Mouse (Mus musculus) CH12.LX (cell line): ENCODE results near the gene Pde11a. TPM values are rescaled to one million over a fixed set of nuclear protein-coding genes. Genes with fewer than 3 reads are reported as not detected.

Experiments
- DNase-seq: peaks from one replicate; pipeline ENCODE4 v3.0.0-alpha.2; 2013; ENCODE audit errors: extremely low read depth
- H3K27ac ChIP-seq: 2 replicates; pipeline ENCODE4 v1.5.1; 2012; ENCODE audit warnings: low read depth, mild to moderate bottlenecking, control low read depth, moderate library complexity; ENCODE audit not compliant: insufficient read depth
- H3K27me3 ChIP-seq: replicated peaks from 2 replicates; pipeline ENCODE3; 2012; ENCODE audit warnings: inconsistent platforms
- H3K36me3 ChIP-seq, 2 experiments: replicated peaks in 1 of 2; 2 replicates each; pipeline versions ENCODE3 to v1.6.1; 2012; ENCODE audit warnings: inconsistent platforms in 1 of 2, low read length in 1 of 2, mild to moderate bottlenecking in 1 of 2, mixed read lengths in 1 of 2, moderate library complexity in 1 of 2; ENCODE audit not compliant: control insufficient read depth in 1 of 2, insufficient read depth in 1 of 2
- H3K4me1 ChIP-seq, 2 experiments: 2 replicates each; pipeline ENCODE4 v1.6.1; 2012; ENCODE audit warnings: inconsistent platforms in 1 of 2, moderate library complexity in 1 of 2; ENCODE audit not compliant: insufficient read depth in 2 of 2, control insufficient read depth in 1 of 2
- H3K4me2 ChIP-seq: 2 replicates; pipeline ENCODE4 v1.6.1; 2012; ENCODE audit warnings: low read depth, mild to moderate bottlenecking, control low read depth; ENCODE audit not compliant: poor library complexity, insufficient read depth, severe bottlenecking
- H3K4me3 ChIP-seq, 3 experiments: fragments of 150-350 bp in 1 of 3; sonication (generic) in 1 of 3; replicated peaks in 1 of 3; 2 replicates each; pipeline versions ENCODE3 to v1.5.1; 2011 to 2012; ENCODE audit warnings: low read depth in 2 of 3, low read length in 2 of 3, mild to moderate bottlenecking in 2 of 3, moderate library complexity in 2 of 3, control low read depth in 1 of 3, improper control_type of control experiment in 1 of 3, inconsistent platforms in 1 of 3, mixed read lengths in 1 of 3; ENCODE audit not compliant: poor library complexity in 1 of 3
- H3K79me2 ChIP-seq: replicated peaks from 2 replicates; pipeline ENCODE4 v1.6.1; 2012; ENCODE audit warnings: mild to moderate bottlenecking, moderate library complexity; ENCODE audit not compliant: control insufficient read depth, poor library complexity, insufficient read depth, severe bottlenecking; ENCODE audit errors: extremely low read depth
- H3K9ac ChIP-seq: 2 replicates; pipeline ENCODE4 v1.6.1; 2012; ENCODE audit warnings: low read depth, mild to moderate bottlenecking, control low read depth, moderate library complexity; ENCODE audit not compliant: insufficient read depth
- H3K9me3 ChIP-seq: replicated peaks from 2 replicates; pipeline ENCODE3; 2012; ENCODE audit warnings: low read length, inconsistent platforms, mixed read lengths
- CHD1 ChIP-seq: IDR thresholded peaks from 2 replicates; pipeline ENCODE4 v1.6.1; 2012; ENCODE audit warnings: low read depth, low read length, improper control_type of control experiment, inconsistent platforms
- CTCF ChIP-seq, 2 experiments: IDR thresholded peaks in 1 of 2; conservative IDR thresholded peaks in 1 of 2; 2 replicates each; pipeline ENCODE4 v1.5.1; 2011 to 2012; ENCODE audit warnings: low read depth in 2 of 2, low read length in 2 of 2, improper control_type of control experiment in 1 of 2, inconsistent platforms in 1 of 2, mild to moderate bottlenecking in 1 of 2, moderate library complexity in 1 of 2
- ELF1 ChIP-seq: IDR thresholded peaks from 2 replicates; pipeline ENCODE4 v1.6.1; 2014; ENCODE audit warnings: low read depth, mild to moderate bottlenecking, inconsistent platforms, low read length, improper control_type of control experiment
- GABPA ChIP-seq: IDR thresholded peaks from 2 replicates; pipeline ENCODE4 v1.6.1; 2012; ENCODE audit warnings: low read depth, low read length, improper control_type of control experiment, inconsistent platforms; ENCODE audit not compliant: insufficient replicate concordance
- IRF4 ChIP-seq: IDR thresholded peaks from 2 replicates; pipeline ENCODE4 v1.6.1; 2014; ENCODE audit warnings: low read depth, mild to moderate bottlenecking, inconsistent platforms, low read length, improper control_type of control experiment
- JUN ChIP-seq: IDR thresholded peaks from 2 replicates; pipeline ENCODE4 v1.6.1; 2011; ENCODE audit warnings: low read depth, mild to moderate bottlenecking, low read length, improper control_type of control experiment, moderate library complexity; ENCODE audit not compliant: insufficient read depth
- MXI1 ChIP-seq: IDR thresholded peaks from 2 replicates; pipeline ENCODE4 v1.6.1; 2011; ENCODE audit warnings: mild to moderate bottlenecking, low read depth, low read length, improper control_type of control experiment
- NELFE ChIP-seq: IDR thresholded peaks from 2 replicates; pipeline ENCODE4 v1.6.1; 2011; ENCODE audit warnings: low read depth, low read length, improper control_type of control experiment
- RAD21 ChIP-seq: IDR thresholded peaks from 2 replicates; pipeline ENCODE4 v1.6.1; 2011; ENCODE audit warnings: low read depth, mild to moderate bottlenecking, low read length, improper control_type of control experiment, moderate library complexity
- SIN3A ChIP-seq: IDR thresholded peaks from 2 replicates; pipeline ENCODE4 v1.6.1; 2012; ENCODE audit warnings: low read length, improper control_type of control experiment, inconsistent platforms
- SMC3 ChIP-seq: IDR thresholded peaks from 2 replicates; pipeline ENCODE4 v1.6.1; 2011; ENCODE audit warnings: low read depth, low read length, improper control_type of control experiment
- TCF12 ChIP-seq: IDR thresholded peaks from 2 replicates; pipeline ENCODE4 v1.6.1; 2014; ENCODE audit warnings: low read depth, mild to moderate bottlenecking, inconsistent platforms, low read length, improper control_type of control experiment
- USF2 ChIP-seq: conservative IDR thresholded peaks from 2 replicates; pipeline ENCODE4 v1.6.1; 2011; ENCODE audit warnings: low read depth, low read length, improper control_type of control experiment
- ZC3H11A ChIP-seq: IDR thresholded peaks from 2 replicates; pipeline ENCODE4 v1.6.1; 2012; ENCODE audit warnings: low read depth, mild to moderate bottlenecking, inconsistent platforms, low read length, improper control_type of control experiment
- dilution Hi-C: fragments of 300-500 bp; cut with MboI; formaldehyde crosslinking; loops from 2 replicates; pipeline ENCODE4 v1.14.3; 2020; ENCODE audit warnings: low sequenced_read_pairs; ENCODE audit not compliant: extremely low pct_unique_long_range_greater_than_20kb, extremely low pct_ligation_motif_present
- in situ Hi-C: fragments of 300-500 bp; cut with MboI; formaldehyde crosslinking; loops from 3 replicates; pipeline ENCODE4 v1.14.3; 2019; ENCODE audit warnings: low sequenced_read_pairs, low pct_ligation_motif_present, low pct_unique_long_range_greater_than_20kb, mixed read lengths
- polyA plus RNA-seq: library from polyadenylated mRNA; unstranded; fragments of >175 nt; gene quantifications from 2 replicates; pipeline ENCODE4 v1.2.1, GENCODE M21; 2012; ENCODE audit warnings: low read depth; ENCODE audit not compliant: insufficient read length
- total RNA-seq, 2 experiments: library from RNA; depleted of rRNA; stranded (reverse); fragments of 300-350 nt in 1 of 2; fragments of >200 nt in 1 of 2; gene quantifications; 2 replicates each; pipeline ENCODE4 v1.2.3; 2012 to 2014

Pde11a gene
- total and polyA plus RNA-seq, 3 experiments: 0.14 to 0.38 (median 0.21) TPM

DNA sequence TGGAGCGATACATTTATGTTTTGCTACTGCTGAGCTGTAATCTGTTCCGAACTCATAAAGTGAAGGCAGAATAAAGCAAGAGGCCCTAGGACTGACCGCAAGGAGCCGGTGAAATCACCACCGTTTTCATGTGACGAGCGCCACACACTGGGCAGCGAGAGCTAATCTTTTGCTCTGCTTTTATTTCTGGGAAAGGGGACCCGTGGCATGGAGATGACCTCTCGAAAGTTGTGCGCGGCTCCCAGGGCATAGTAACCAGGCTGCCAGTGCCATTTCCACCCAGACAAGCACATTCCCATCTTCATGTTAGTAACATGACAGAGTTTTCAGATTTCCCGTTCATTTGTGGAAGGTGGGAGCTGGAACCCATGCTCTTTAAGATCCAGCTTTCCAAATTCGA lies 374.1 kb downstream of the Pde11a start:
- DNase-seq: peak; percentile 58
- H3K36me3 ChIP-seq: no peaks in the 10 kb centered on the region
- no peaks in the 10 kb centered on the region for H3K27me3 ChIP-seq
- no peaks in the 10 kb centered on the region for H3K79me2 ChIP-seq
- no peak overlapping the region for H3K27ac ChIP-seq
- H3K9ac ChIP-seq: peak overlapping the region; percentile 10
- in situ Hi-C loops (loop anchor here (10.0 kb wide), 1 partner anchor 180 kb away; no protein-coding TSS in a partner anchor), dilution Hi-C loops (no loop called here)
- H3K4me3 ChIP-seq: peak overlapping the region; percentile 21 to 40 (median 30)
- H3K4me1 ChIP-seq: peaks cover 0 to 12% of the 10 kb centered on the region in 2 experiments; a peak in 2 of 4 replicates
- H3K4me2 ChIP-seq: peak overlapping the region; percentile 87
- TF ChIP-seq CTCF (conservative IDR thresholded peaks at IDR 0.05 in 1 of 2, IDR thresholded peaks at IDR 0.05 in 1 of 2; ENCODE audit: low read depth in 2 of 2, low read length in 2 of 2) (peak in 1 of 2 experiments; percentile 87; a peak in 2 of 4 replicates), GABPA (no peak), ZC3H11A (0 out of 2 replicates have a peak, but pooled peaks have one; percentile 11), SMC3 (peak; percentile 79), RAD21 (peak; percentile 74), ELF1 (no peak), SIN3A (no peak), MXI1 (peak; percentile 36), TCF12 (no peak), USF2 (no peak), IRF4 (0 out of 2 replicates have a peak, but pooled peaks have one; percentile 21), CHD1 (0 out of 2 replicates have a peak, but pooled peaks have one; percentile 69)
- H3K9me3 ChIP-seq: no peaks in the 10 kb centered on the region

- H3K27me3 ChIP-seq: no peaks in the 10 kb centered on the region
- no peaks in the 10 kb centered on the region for H3K79me2 ChIP-seq
- TF ChIP-seq SMC3 (no peak), JUN (0 out of 2 replicates have a peak, but pooled peaks have one; percentile 8), ELF1 (no peak), NELFE (no peak)
- no peaks in the 10 kb centered on the region for H3K9me3 ChIP-seq
- dilution Hi-C loops: no loop called here
- no peaks in the 10 kb centered on the region for H3K36me3 ChIP-seq
- H3K27ac ChIP-seq: no peak overlapping the region
- DNase-seq: no peak
- H3K4me1 ChIP-seq: peaks cover 0 to 12% of the 10 kb centered on the region in 2 experiments; a peak in 2 of 4 replicates
- peak overlapping the region; percentile 87 for H3K4me2 ChIP-seq
- H3K9ac ChIP-seq: no peak overlapping the region; the same call in 1 of the 2 replicates
- peak overlapping the region in 2 of 3 experiments; percentile 30 to 40 for H3K4me3 ChIP-seq
- in situ Hi-C loops: loop anchor here (10.0 kb wide), 1 partner anchor 179 kb away; no protein-coding TSS in a partner anchor
Observed at GRCm38 (mm10) chr2:75964051-75964450, 374.5 kb downstream of the Pde11a start.
